Mouse (Mus musculus) bone marrow macrophage, adult 2 months (primary cell): ENCODE results near the gene Mfsd9. TPM values are rescaled to one million over a fixed set of nuclear protein-coding genes. Genes with fewer than 3 reads are reported as not detected.
A peak's percentile ranks its signal among the peaks of the same experiment; 100 is the strongest.

Experiments used
- H3K27ac ChIP-seq: 2 replicates; pipeline ENCODE4 v1.5.1; 2012; ENCODE audit warnings: low read depth, low read length; ENCODE audit not compliant: insufficient read depth
- H3K4me1 ChIP-seq: 2 replicates; pipeline ENCODE4 v1.6.1; 2012; ENCODE audit warnings: low read length; ENCODE audit not compliant: control insufficient read depth, insufficient read depth
- H3K4me3 ChIP-seq: 2 replicates; pipeline ENCODE4 v1.5.1; 2012; ENCODE audit warnings: mild to moderate bottlenecking, low read length, moderate library complexity; ENCODE audit not compliant: insufficient read depth
- CTCF ChIP-seq: IDR thresholded peaks from 2 replicates; pipeline ENCODE4 v1.5.1; 2012; ENCODE audit warnings: low read depth, mild to moderate bottlenecking, low read length, moderate library complexity
- POLR2A ChIP-seq: IDR thresholded peaks from 2 replicates; pipeline ENCODE4 v1.6.1; 2012; ENCODE audit warnings: mild to moderate bottlenecking, low read depth, low read length, borderline replicate concordance
- polyA plus RNA-seq: library from polyadenylated mRNA; stranded (reverse); fragments of >200 nt; gene quantifications from 2 replicates; pipeline ENCODE4 v1.2.4, GENCODE M21; 2012; ENCODE audit not compliant: missing spikeins, insufficient read depth, insufficient read length

The Mfsd9 gene
- 2.4 and 2.7 TPM in 2 replicates for polyA plus RNA-seq

GRCm38 (mm10) chr1:40790324-40791141 lies at the start of gene Mfsd9:
TSS of gene Mfsd9 (minus strand) at chr1:40790687.
- Histone ChIP-seq H3K27ac (0 out of 2 replicates have a peak within 1 kb of the TSS, but pooled peaks have one; percentile 13), H3K4me1 (peaks cover 15% of the 10 kb centered on the region), H3K4me3 (peak within 1 kb of the TSS; percentile 97)
- TF ChIP-seq CTCF = no peak
- 0 out of 2 replicates have a peak, but pooled peaks have one; percentile 43 for TF ChIP-seq POLR2A

- Histone ChIP-seq H3K4me3 (no peak overlapping the region), H3K4me1 (no peaks in the 10 kb centered on the region), H3K27ac (no peak overlapping the region)
- TF ChIP-seq CTCF (no peak), POLR2A (no peak)
These were observed 45.0 kb upstream of the Mfsd9 start for GRCm38 (mm10) chr1:40835468-40835867.

GRCm38 (mm10) chr1:40830712-40831507 lies 40.4 kb upstream of the Mfsd9 start:
- TF ChIP-seq POLR2A (no peak), CTCF (no peak)
- H3K4me1 ChIP-seq = no peaks in the 10 kb centered on the region
- no peak overlapping the region for H3K4me3 ChIP-seq

GRCm38 (mm10) chr1:40829213-40829914 lies 38.9 kb upstream of the Mfsd9 start:
- TF ChIP-seq CTCF (no peak), POLR2A (no peak)
- Histone ChIP-seq H3K4me3 (no peak overlapping the region), H3K4me1 (no peaks in the 10 kb centered on the region), H3K27ac (no peak overlapping the region)

More at GRCm38 (mm10) chr1:40830712-40831507, 40.4 kb upstream of the Mfsd9 start:
- H3K27ac ChIP-seq = no peak overlapping the region

DNA sequence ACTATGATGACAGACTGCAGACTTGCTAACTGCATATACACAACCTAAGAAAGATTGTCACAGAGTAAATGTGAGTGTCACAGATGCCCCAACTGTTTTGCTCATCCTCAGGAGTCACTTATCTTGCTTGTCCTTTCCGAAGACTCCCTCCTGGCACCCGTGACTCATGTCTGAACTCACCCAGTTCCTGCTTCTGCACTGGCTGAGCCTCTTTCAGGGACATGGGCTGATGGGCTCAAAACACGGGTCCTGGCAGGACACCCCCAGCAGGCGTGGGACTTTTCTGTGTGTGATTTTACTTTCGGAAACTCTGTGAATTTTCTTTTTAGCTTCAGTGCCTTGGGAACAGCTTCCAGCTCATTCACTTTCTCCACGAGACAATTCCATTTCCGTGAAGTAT lies 35.3 kb upstream of the Mfsd9 start:
- Histone ChIP-seq H3K4me1 (no peaks in the 10 kb centered on the region), H3K4me3 (no peak overlapping the region)
- TF ChIP-seq POLR2A = no peak
- no peak for TF ChIP-seq CTCF

DNA sequence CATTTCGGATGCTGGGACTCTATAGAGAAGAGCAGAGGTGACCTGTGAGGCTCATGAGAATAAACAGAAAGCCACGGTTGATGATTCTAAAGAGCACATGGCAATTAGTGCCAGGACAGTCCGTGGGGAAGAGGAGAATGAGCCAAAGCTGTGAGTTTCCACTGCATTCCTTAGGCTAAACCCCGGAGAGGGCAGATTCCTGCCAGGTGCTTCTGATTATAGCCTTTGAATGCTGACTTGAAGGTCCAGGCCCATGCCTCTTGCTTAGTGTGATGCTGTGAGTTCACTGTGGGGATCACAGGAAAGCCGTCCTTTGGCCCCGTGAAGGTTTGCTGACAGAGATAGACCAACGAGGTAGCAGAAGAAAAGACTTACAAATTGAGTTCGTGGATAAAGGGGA lies 34.4 kb upstream of the Mfsd9 start:
- Histone ChIP-seq H3K4me1 (no peaks in the 10 kb centered on the region), H3K27ac (no peak overlapping the region), H3K4me3 (no peak overlapping the region)
- no peak for TF ChIP-seq CTCF
- TF ChIP-seq POLR2A = no peak

More for the DNA sequence above, 35.3 kb upstream of the Mfsd9 start:
- no peak overlapping the region for H3K27ac ChIP-seq

- H3K4me1 ChIP-seq = no peaks in the 10 kb centered on the region
- no peak overlapping the region for H3K4me3 ChIP-seq
- no peak overlapping the region for H3K27ac ChIP-seq
- no peak for TF ChIP-seq POLR2A
- no peak for TF ChIP-seq CTCF
These were observed 34.0 kb upstream of the Mfsd9 start for GRCm38 (mm10) chr1:40824517-40824916.

DNA sequence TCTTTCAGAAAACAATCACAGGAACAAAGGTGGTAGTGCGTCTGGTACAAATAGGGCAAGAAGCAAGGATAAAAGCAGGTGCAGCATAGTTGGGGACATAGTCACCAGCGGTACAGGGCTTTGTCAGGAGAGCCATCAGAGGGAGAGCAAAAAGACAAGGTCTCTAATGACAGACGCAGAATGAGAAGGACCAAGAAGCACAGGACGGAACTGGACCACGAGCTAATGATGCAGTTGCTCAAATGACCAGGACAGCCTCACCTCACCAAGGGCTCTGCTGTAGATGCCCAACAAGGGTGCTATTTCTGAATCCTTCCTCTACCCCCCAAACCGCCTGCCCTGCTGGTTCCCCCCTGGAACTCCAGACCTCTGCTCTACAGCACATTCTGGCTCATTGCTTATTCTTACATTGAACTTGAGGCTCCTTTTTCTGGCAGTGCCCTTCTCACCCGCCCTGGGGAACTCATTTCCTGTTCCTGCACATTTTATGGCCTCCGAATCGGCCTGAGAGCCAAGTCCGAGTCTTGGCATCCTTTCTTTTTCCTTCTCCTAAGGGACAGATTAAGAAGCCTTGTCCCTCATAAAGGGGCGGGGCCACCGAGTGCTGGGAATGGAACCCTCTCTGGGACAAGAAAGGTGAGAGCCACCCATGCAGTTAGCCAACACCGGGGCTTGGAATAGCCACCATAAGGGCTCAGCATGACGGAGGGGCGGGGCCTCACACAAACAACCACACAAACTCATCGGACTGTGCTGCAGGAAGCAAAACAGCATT lies 24.8 kb upstream of the Mfsd9 start:
- no peaks in the 10 kb centered on the region for H3K4me1 ChIP-seq
- H3K27ac ChIP-seq = no peak overlapping the region
- H3K4me3 ChIP-seq = no peak overlapping the region
- no peak for TF ChIP-seq CTCF

DNA sequence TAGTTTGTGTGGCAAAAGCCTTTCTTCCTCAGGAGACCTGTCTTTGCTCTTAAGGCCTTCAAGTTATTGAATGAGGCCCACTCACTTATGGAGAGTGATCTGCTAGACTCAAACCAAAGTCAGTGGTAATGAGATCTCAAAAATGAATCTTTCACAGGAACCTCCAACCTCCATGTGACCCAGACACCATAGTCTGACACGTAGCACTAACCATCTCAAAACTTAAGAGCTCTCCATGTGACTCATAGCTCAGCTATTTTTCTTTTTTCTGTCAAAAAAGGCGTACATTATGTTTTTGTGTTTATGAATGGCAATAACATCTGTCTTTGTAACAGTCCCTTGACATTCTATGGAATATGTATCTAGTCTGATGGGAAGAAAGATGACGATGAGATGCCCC lies 18.2 kb upstream of the Mfsd9 start:
- Histone ChIP-seq H3K4me3 (no peak overlapping the region), H3K27ac (no peak overlapping the region), H3K4me1 (no peaks in the 10 kb centered on the region)
- no peak for TF ChIP-seq POLR2A
- no peak for TF ChIP-seq CTCF
